Mouse (Mus musculus) MEL (cell line): ENCODE results near the gene Stradb. TPM values are rescaled to one million over a fixed set of nuclear protein-coding genes. Genes with fewer than 3 reads are reported as not detected.
A peak's percentile ranks its signal among the peaks of the same experiment; 100 is the strongest.

Experiments used
- DNase-seq: peaks from one replicate; pipeline ENCODE4 v3.0.0; 2011; ENCODE audit warnings: low read depth, low spot score
- H3K27ac ChIP-seq: 2 replicates; pipeline ENCODE4 v1.5.1; 2012; ENCODE audit warnings: low read depth, mild to moderate bottlenecking, control low read depth, low read length, moderate library complexity; ENCODE audit not compliant: control insufficient read depth
- H3K27me3 ChIP-seq, 2 experiments: fragments of 150-350 bp in 1 of 2; sonication (generic) in 1 of 2; 2 replicates each; pipeline ENCODE4 v1.6.1; 2012; ENCODE audit warnings: low read length in 2 of 2, mild to moderate bottlenecking in 2 of 2, improper control_type of control experiment in 1 of 2, moderate library complexity in 1 of 2; ENCODE audit not compliant: insufficient read depth in 2 of 2, control insufficient read depth in 1 of 2
- H3K36me3 ChIP-seq, 2 experiments: 2 replicates each; pipeline ENCODE4 v1.6.1; 2012 to 2014; ENCODE audit warnings: low read length in 2 of 2, improper control_type of control experiment in 1 of 2, inconsistent platforms in 1 of 2, mild to moderate bottlenecking in 1 of 2; ENCODE audit not compliant: insufficient read depth in 2 of 2, control insufficient read depth in 1 of 2
- H3K4me1 ChIP-seq, 2 experiments: fragments of 150-350 bp in 1 of 2; sonication (generic) in 1 of 2; 2 replicates each; pipeline ENCODE4 v1.6.1; 2012; ENCODE audit warnings: low read length in 2 of 2, improper control_type of control experiment in 1 of 2, mild to moderate bottlenecking in 1 of 2; ENCODE audit not compliant: insufficient read depth in 2 of 2, control insufficient read depth in 1 of 2
- H3K4me3 ChIP-seq, 2 experiments: fragments of 150-350 bp in 1 of 2; sonication (generic) in 1 of 2; 2 replicates each; pipeline ENCODE4 v1.5.1; 2012; ENCODE audit warnings: low read depth in 2 of 2, low read length in 2 of 2, mild to moderate bottlenecking in 2 of 2, moderate library complexity in 2 of 2, control low read depth in 1 of 2, improper control_type of control experiment in 1 of 2; ENCODE audit not compliant: control insufficient read depth in 1 of 2, insufficient read depth in 1 of 2
- H3K79me2 ChIP-seq: 2 replicates; pipeline ENCODE4 v1.6.1; 2012; ENCODE audit warnings: mild to moderate bottlenecking, low read length, moderate library complexity; ENCODE audit not compliant: control insufficient read depth, poor library complexity, insufficient read depth
- H3K9ac ChIP-seq: 2 replicates; pipeline ENCODE4 v1.6.1; 2012; ENCODE audit warnings: low read depth, mild to moderate bottlenecking, control low read depth, low read length, moderate library complexity; ENCODE audit not compliant: control insufficient read depth, poor library complexity, severe bottlenecking
- H3K9me3 ChIP-seq: fragments of 150-350 bp; sonication (generic); replicated peaks from 2 replicates; pipeline ENCODE4 v1.6.1; 2012; ENCODE audit warnings: mild to moderate bottlenecking, low read length, improper control_type of control experiment, moderate library complexity; ENCODE audit not compliant: insufficient read depth
- BHLHE40 ChIP-seq: IDR thresholded peaks from 2 replicates; pipeline ENCODE4 v1.6.1; 2012; ENCODE audit warnings: low read depth, mild to moderate bottlenecking, inconsistent platforms, low read length, improper control_type of control experiment, borderline replicate concordance
- CHD1 ChIP-seq: IDR thresholded peaks from 2 replicates; pipeline ENCODE4 v1.6.1; 2012; ENCODE audit warnings: low read depth, mild to moderate bottlenecking, inconsistent platforms, low read length, improper control_type of control experiment
- CHD2 ChIP-seq: IDR thresholded peaks from 2 replicates; pipeline ENCODE4 v1.6.1; 2011; ENCODE audit warnings: low read length, improper control_type of control experiment
- E2F4 ChIP-seq: IDR thresholded peaks from 2 replicates; pipeline ENCODE4 v1.6.1; 2011; ENCODE audit warnings: low read depth, low read length, improper control_type of control experiment, borderline replicate concordance
- ELF1 ChIP-seq: IDR thresholded peaks from 2 replicates; pipeline ENCODE4 v1.6.1; 2014; ENCODE audit warnings: low read depth, mild to moderate bottlenecking, inconsistent platforms, low read length, improper control_type of control experiment, moderate library complexity
- EP300 ChIP-seq, 2 experiments: IDR thresholded peaks; 2 replicates each; pipeline ENCODE4 v1.6.1; 2011; ENCODE audit warnings: improper control_type of control experiment in 2 of 2, low read length in 2 of 2, low read depth in 1 of 2, mild to moderate bottlenecking in 1 of 2
- ETS1 ChIP-seq: IDR thresholded peaks from 2 replicates; pipeline ENCODE4 v1.6.1; 2012; ENCODE audit warnings: low read depth, mild to moderate bottlenecking, inconsistent platforms, low read length, improper control_type of control experiment, moderate library complexity
- GABPA ChIP-seq: IDR thresholded peaks from 2 replicates; pipeline ENCODE4 v1.6.1; 2012; ENCODE audit warnings: low read depth, mild to moderate bottlenecking, inconsistent platforms, low read length, improper control_type of control experiment, moderate library complexity
- GATA1 ChIP-seq: IDR thresholded peaks from 2 replicates; pipeline ENCODE4 v1.6.1; 2011; ENCODE audit warnings: low read depth, low read length, improper control_type of control experiment
- HCFC1 ChIP-seq: IDR thresholded peaks from 2 replicates; pipeline ENCODE4 v1.6.1; 2012; ENCODE audit warnings: low read depth, mild to moderate bottlenecking, inconsistent platforms, low read length, improper control_type of control experiment, moderate library complexity
- JUND ChIP-seq: IDR thresholded peaks from 2 replicates; pipeline ENCODE4 v1.6.1; 2011; ENCODE audit warnings: low read depth, mild to moderate bottlenecking, improper control_type of control experiment, low read length
- MAX ChIP-seq: IDR thresholded peaks from 2 replicates; pipeline ENCODE4 v1.6.1; 2011; ENCODE audit warnings: low read length, improper control_type of control experiment
- MAZ ChIP-seq: IDR thresholded peaks from 2 replicates; pipeline ENCODE4 v1.6.1; 2012; ENCODE audit warnings: low read depth, mild to moderate bottlenecking, inconsistent platforms, low read length, improper control_type of control experiment
- MEF2A ChIP-seq: IDR thresholded peaks from 2 replicates; pipeline ENCODE4 v1.6.1; 2014; ENCODE audit warnings: low read depth, mild to moderate bottlenecking, inconsistent platforms, low read length, improper control_type of control experiment; ENCODE audit not compliant: poor library complexity, insufficient replicate concordance, severe bottlenecking; ENCODE audit errors: extremely low read depth
- MXI1 ChIP-seq: IDR thresholded peaks from 2 replicates; pipeline ENCODE4 v1.6.1; 2011; ENCODE audit warnings: mild to moderate bottlenecking, low read depth, low read length, improper control_type of control experiment
- MYB ChIP-seq: IDR thresholded peaks from 2 replicates; pipeline ENCODE4 v1.6.1; 2011; ENCODE audit warnings: mild to moderate bottlenecking, low read depth, low read length, improper control_type of control experiment
- MYC ChIP-seq: IDR thresholded peaks from 2 replicates; pipeline ENCODE4 v1.6.1; 2011; ENCODE audit warnings: low read depth, mild to moderate bottlenecking, low read length, improper control_type of control experiment, moderate library complexity
- NELFE ChIP-seq: IDR thresholded peaks from 2 replicates; pipeline ENCODE4 v1.6.1; 2011; ENCODE audit warnings: low read depth, low read length, improper control_type of control experiment
- POLR2A ChIP-seq, 2 experiments: IDR thresholded peaks; 2 replicates each; pipeline ENCODE4 v1.6.1; 2011 to 2012; ENCODE audit warnings: low read length in 2 of 2, mild to moderate bottlenecking in 2 of 2, control low read depth in 1 of 2, improper control_type of control experiment in 1 of 2, low read depth in 1 of 2, moderate library complexity in 1 of 2; ENCODE audit not compliant: control insufficient read depth in 1 of 2, insufficient read depth in 1 of 2, poor library complexity in 1 of 2
- RAD21 ChIP-seq: IDR thresholded peaks from 2 replicates; pipeline ENCODE4 v1.6.1; 2011; ENCODE audit warnings: mild to moderate bottlenecking, low read depth, low read length, improper control_type of control experiment
- RCOR1 ChIP-seq: IDR thresholded peaks from 2 replicates; pipeline ENCODE4 v1.6.1; 2012; ENCODE audit warnings: low read depth, mild to moderate bottlenecking, inconsistent platforms, low read length, improper control_type of control experiment
- SIN3A ChIP-seq: IDR thresholded peaks from 2 replicates; pipeline ENCODE4 v1.6.1; 2012; ENCODE audit warnings: low read length, improper control_type of control experiment, inconsistent platforms
- SMC3 ChIP-seq: IDR thresholded peaks from 2 replicates; pipeline ENCODE4 v1.6.1; 2011; ENCODE audit warnings: low read depth, low read length, improper control_type of control experiment
- TCF12 ChIP-seq: IDR thresholded peaks from 2 replicates; pipeline ENCODE4 v1.6.1; 2014; ENCODE audit warnings: low read depth, mild to moderate bottlenecking, inconsistent platforms, low read length, improper control_type of control experiment, moderate library complexity
- UBTF ChIP-seq: IDR thresholded peaks from 2 replicates; pipeline ENCODE4 v1.6.1; 2012; ENCODE audit warnings: low read depth, mild to moderate bottlenecking, inconsistent platforms, low read length, improper control_type of control experiment, moderate library complexity, borderline replicate concordance; ENCODE audit not compliant: insufficient read depth
- USF2 ChIP-seq, 2 experiments: IDR thresholded peaks; 2 replicates each; pipeline ENCODE4 v1.6.1; 2011 to 2012; ENCODE audit warnings: improper control_type of control experiment in 2 of 2, low read length in 2 of 2, borderline replicate concordance in 1 of 2, inconsistent platforms in 1 of 2, low read depth in 1 of 2, mild to moderate bottlenecking in 1 of 2; ENCODE audit not compliant: insufficient read depth in 1 of 2
- ZKSCAN1 ChIP-seq: IDR thresholded peaks from 2 replicates; pipeline ENCODE4 v1.6.1; 2012; ENCODE audit warnings: low read depth, mild to moderate bottlenecking, inconsistent platforms, low read length, improper control_type of control experiment, moderate library complexity
- ZMIZ1 ChIP-seq: IDR thresholded peaks from 2 replicates; pipeline ENCODE4 v1.6.1; 2012; ENCODE audit warnings: low read depth, mild to moderate bottlenecking, inconsistent platforms, low read length, improper control_type of control experiment, moderate library complexity
- ZNF384 ChIP-seq: IDR thresholded peaks from 2 replicates; pipeline ENCODE4 v1.6.1; 2012; ENCODE audit warnings: low read depth, mild to moderate bottlenecking, inconsistent platforms, low read length, improper control_type of control experiment
- polyA plus RNA-seq, 2 experiments: library from polyadenylated mRNA; stranded (reverse) in 1 of 2; unstranded in 1 of 2; fragments of >175 nt in 1 of 2; fragments of >200 nt in 1 of 2; gene quantifications; 2 replicates each; pipeline versions ENCODE4 v1.2.1 to v1.2.4; 2012; ENCODE audit warnings: low replicate concordance in 2 of 2, low read depth in 1 of 2; ENCODE audit not compliant: insufficient read length in 2 of 2, insufficient read depth in 1 of 2, missing spikeins in 1 of 2
- total RNA-seq: library from RNA; depleted of rRNA; stranded (reverse); fragments of 300-350 nt; gene quantifications from 2 replicates; pipeline ENCODE4 v1.2.3, GENCODE M21; 2012

Gene Stradb
- total and polyA plus RNA-seq, 3 experiments: 4.2 to 11.1 TPM; not detected in 1

DNA sequence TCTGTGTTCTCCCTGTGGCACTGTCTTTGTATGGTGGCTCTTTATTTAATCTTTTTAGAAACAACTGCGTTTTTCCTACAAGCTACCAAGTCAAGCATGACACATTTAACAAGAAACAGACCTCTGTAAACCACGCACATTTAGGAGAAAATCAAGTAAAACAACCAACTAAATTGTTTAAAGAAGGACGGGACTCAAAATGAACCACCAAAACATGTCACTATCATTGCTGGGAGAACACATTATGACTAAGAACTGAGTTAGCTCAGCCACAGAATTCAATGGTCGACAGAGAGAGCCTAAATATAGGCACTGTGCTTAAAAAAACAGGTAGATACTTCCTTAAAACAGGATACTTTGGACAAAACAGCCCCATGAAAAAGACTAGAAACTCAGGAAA is 20.3 kb upstream of the Stradb start:
- H3K36me3 ChIP-seq: peaks cover 0 to 32% of the 10 kb centered on the region in 2 experiments; a peak in 2 of 4 replicates
- H3K79me2 ChIP-seq: peaks cover 23% of the 10 kb centered on the region
- H3K27ac ChIP-seq: no peak overlapping the region
- H3K4me1 ChIP-seq: peaks cover 18 to 23% of the 10 kb centered on the region in 2 experiments
- no peak overlapping the region for H3K4me3 ChIP-seq
- H3K9ac ChIP-seq: no peak overlapping the region
- no peaks in the 10 kb centered on the region for H3K27me3 ChIP-seq
- no peaks in the 10 kb centered on the region for H3K9me3 ChIP-seq
- TF ChIP-seq ELF1 (no peak), CHD1 (no peak), MXI1 (no peak), MAZ (no peak), ZNF384 (no peak), ZKSCAN1 (no peak), GABPA (no peak), TCF12 (no peak), NELFE (no peak), ETS1 (no peak), POLR2A (IDR thresholded peaks at IDR 0.05; ENCODE audit: control insufficient read depth in 1 of 2, insufficient read depth in 1 of 2, low read depth in 1 of 2, low read length in 2 of 2, poor library complexity in 1 of 2) (no peak), SMC3 (no peak), JUND (no peak), SIN3A (no peak), RAD21 (no peak), E2F4 (no peak), CHD2 (no peak)
- TF ChIP-seq, all 39 proteins: peak for 0
- DNase-seq: no peak

DNA sequence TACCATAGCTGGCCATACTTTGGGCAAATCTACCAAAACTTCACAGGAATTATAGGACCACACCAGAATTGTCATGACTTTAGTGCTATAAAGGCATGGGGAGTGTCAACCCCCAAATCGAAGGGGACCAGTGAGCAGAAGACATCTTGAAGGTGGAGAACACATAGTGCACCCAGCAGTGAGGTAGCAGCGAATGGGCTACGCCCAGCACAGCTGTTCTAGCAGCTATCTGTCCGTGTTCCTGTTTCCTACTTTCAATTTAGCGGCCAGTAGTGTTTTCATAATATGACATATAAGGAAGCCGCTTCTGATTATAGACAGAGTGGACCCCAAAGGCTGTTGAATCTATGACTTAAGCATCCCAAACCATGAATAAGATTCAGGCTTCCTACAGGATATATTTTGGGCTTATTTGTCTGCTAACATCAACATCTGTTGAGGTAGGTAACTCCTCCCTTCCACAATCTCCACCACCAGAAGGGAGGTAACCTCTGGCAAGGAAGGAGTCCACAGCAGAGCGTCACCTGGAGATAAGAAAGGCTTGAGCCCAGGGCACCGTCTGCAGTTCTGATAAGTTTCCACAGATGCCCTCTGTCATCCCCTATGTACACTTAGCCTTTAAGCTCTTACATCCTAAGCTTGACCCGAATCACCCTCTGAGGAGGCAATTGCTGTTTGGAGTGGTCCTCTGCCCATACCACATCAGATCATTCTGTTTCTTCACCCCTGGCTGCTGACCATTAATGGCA is 19.5 kb upstream of the Stradb start:
- Histone ChIP-seq H3K4me1 (peaks cover 18 to 23% of the 10 kb centered on the region in 2 experiments), H3K36me3 (peaks cover 0 to 32% of the 10 kb centered on the region in 2 experiments; a peak in 2 of 4 replicates), H3K79me2 (peaks cover 27% of the 10 kb centered on the region), H3K27ac (peak overlapping the region; percentile 75), H3K9ac (peak overlapping the region; percentile 15), H3K9me3 (no peaks in the 10 kb centered on the region), H3K4me3 (peak overlapping the region; percentile 25 to 30), H3K27me3 (no peaks in the 10 kb centered on the region)
- peak; percentile 85 for DNase-seq
- TF ChIP-seq RCOR1 (no peak; the same call in 1 of the 2 replicates), UBTF (no peak), MAZ (no peak), TCF12 (peak; percentile 91), MYC (no peak; the same call in 1 of the 2 replicates), MYB (no peak), MEF2A (no peak), E2F4 (no peak), NELFE (no peak), GABPA (no peak), EP300 (IDR thresholded peaks at IDR 0.05; ENCODE audit: low read depth in 1 of 2, low read length in 2 of 2) (peak; percentile 83 to 90), USF2 (IDR thresholded peaks at IDR 0.05; ENCODE audit: borderline replicate concordance in 1 of 2, insufficient read depth in 1 of 2, low read depth in 1 of 2, low read length in 2 of 2) (no peak), HCFC1 (no peak), CHD1 (no peak), ZMIZ1 (0 out of 2 replicates have a peak, but pooled peaks have one; percentile 8), BHLHE40 (no peak), GATA1 (peak; percentile 90), MAX (0 out of 2 replicates have a peak, but pooled peaks have one; percentile 26), CHD2 (no peak), ELF1 (peak; percentile 51; the same call in 1 of the 2 replicates), ETS1 (peak; percentile 96)
